Mouse (Mus musculus) adrenal gland, adult 18-20 months (tissue): ENCODE results near the gene Vmn1r179. TPM values are rescaled to one million over a fixed set of nuclear protein-coding genes. Genes with fewer than 3 reads are reported as not detected.
"Not testable (repeated sequence)": the region's sequence is repeated elsewhere in the genome, so short reads cannot be mapped to it uniquely, and the experiment has no call there.

Experiments
- DNase-seq, 2 experiments: peaks; one replicate each; pipeline ENCODE4 v3.0.0; 2021 to 2022; ENCODE audit warnings: low spot score in 2 of 2
- long read RNA-seq, 2 experiments: library from polyadenylated mRNA; stranded (forward); transcript quantifications; one replicate each; pipeline ENCODE4 v2.0.0; 2021
- total RNA-seq, 2 experiments: library from RNA; stranded (reverse); gene quantifications; 1 replicate in 1 of 2; 2 replicates in 1 of 2; pipeline ENCODE4 v1.2.3; 2021

Vmn1r179 gene
- not detected for total RNA-seq
- long read RNA-seq, experiment 1, result 0 reads
- long read RNA-seq, experiment 2, result 0 reads

GRCm38 (mm10) chr7:23926678-23927077 lies at the start of gene Vmn1r179:
TSS of gene Vmn1r179 (plus strand) at chr7:23926978.
- no peak for DNase-seq

GRCm38 (mm10) chr7:23891709-23892108 lies 35.1 kb upstream of the Vmn1r179 start, which contains the start of gene Vmn1r178:
TSS of gene Vmn1r178 (plus strand) at chr7:23892009.
- DNase-seq, result no peak

- no peak for DNase-seq
These were observed 23.6 kb downstream of the Vmn1r179 start, which contains the start of gene Vmn1r180 for GRCm38 (mm10) chr7:23950332-23950731. TSS of gene Vmn1r180 (plus strand) at chr7:23950632.

GRCm38 (mm10) chr7:23968044-23968443 lies 41.3 kb downstream of the Vmn1r179 start:
- DNase-seq, result peak in 1 of 2 experiments; percentile 4

GRCm38 (mm10) chr7:23974315-23974714 lies 47.5 kb downstream of the Vmn1r179 start, which contains the start of gene Vmn1r181:
TSS of gene Vmn1r181 (plus strand) at chr7:23974615.
- DNase-seq, result not testable (repeated sequence)

Other genes with a start within 250 kb of the Vmn1r179 start
- not detected for gene Vmn1r173, start 226.3 kb upstream of the Vmn1r179 start, total RNA-seq
- gene Vmn1r174, start 174.7 kb upstream of the Vmn1r179 start, total RNA-seq, result not detected
- not detected for gene Vmn1r175, start 116.3 kb upstream of the Vmn1r179 start, total RNA-seq
- gene Vmn1r176, start 89.6 kb upstream of the Vmn1r179 start, total RNA-seq, result not detected
- gene Vmn1r177, start 60.5 kb upstream of the Vmn1r179 start, total RNA-seq, result not detected
- gene Vmn1r178, start 35.0 kb upstream of the Vmn1r179 start, total RNA-seq, result not detected
- not detected for gene Vmn1r180, start 23.7 kb downstream of the Vmn1r179 start, total RNA-seq
- not detected for gene Vmn1r181, start 47.6 kb downstream of the Vmn1r179 start, total RNA-seq
- not detected for gene V1rd19, start 74.7 kb downstream of the Vmn1r179 start, total RNA-seq
- gene Vmn1r183, start 126.3 kb downstream of the Vmn1r179 start, total RNA-seq, result not detected
- gene Zfp180, start 154.9 kb downstream of the Vmn1r179 start, total RNA-seq, result 10 to 100 TPM; 23.3 to 32.2 TPM
- 1 to 10 TPM; 3.3 to 4.1 TPM for gene Zfp112, start 185.3 kb downstream of the Vmn1r179 start, total RNA-seq
- 10 to 100 TPM in 1 of 2 experiments, 1 to 10 TPM in 1; 8.7 to 10.0 TPM for gene Zfp235, start 207.2 kb downstream of the Vmn1r179 start, total RNA-seq
- under 1 TPM in 1 of 2 experiments, not detected in 1; 0.19 TPM for gene Zfp114, start 248.1 kb downstream of the Vmn1r179 start, total RNA-seq